Mouse (Mus musculus) spleen, postnatal 14 days (tissue): ENCODE results near the gene Tent5c.

Source experiments
- DNase-seq, 2 experiments: peaks; one replicate each; pipeline ENCODE4 v3.0.0; 2021 to 2022; ENCODE audit warnings: low spot score in 2 of 2

The Tent5c gene

DNA sequence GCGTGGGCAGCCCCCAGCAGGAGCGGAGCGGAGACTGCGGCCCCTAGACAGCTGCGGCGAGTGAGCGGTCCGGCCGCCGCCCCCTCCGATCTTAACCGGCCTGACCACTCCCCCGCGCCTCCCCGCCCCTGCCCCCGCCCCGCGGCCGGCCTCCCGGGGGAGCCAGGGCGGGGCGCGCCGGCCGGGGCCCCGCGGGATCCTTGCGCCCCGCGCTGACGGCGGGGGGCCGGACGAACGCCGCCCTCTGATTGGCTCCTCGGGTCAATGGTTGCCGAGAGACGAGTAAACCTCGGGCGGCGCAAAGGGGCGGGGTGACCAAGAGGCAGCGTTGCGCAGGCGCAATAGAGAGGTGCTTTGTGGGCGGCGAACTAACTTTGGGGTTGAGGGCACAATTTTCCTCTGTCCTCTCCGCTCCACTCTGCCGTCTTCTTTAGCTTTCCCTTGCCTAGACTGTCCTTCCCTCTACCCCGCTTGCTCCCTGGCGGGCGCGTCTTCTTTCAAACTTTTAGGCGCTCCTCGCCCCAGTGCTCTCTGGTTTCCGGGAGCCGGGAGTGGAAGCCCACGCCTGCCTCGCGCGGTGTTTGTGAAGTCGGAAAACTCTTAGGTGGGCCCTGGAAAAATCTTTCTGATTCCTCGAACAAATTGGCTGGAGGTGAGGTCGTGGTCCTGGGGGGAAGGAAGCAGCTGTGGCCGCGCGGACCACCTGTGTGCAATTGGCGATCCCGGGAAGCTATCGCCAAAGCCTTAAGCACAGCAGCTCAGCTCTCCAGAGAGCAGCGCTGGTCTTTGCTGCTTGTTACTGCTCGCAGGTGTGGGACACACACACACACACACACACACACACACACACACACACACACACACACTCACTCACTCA, at the start of gene Tent5c:
Gene Tent5c (minus strand): TSS at position 192 of the 877 bp plus-strand sequence.
- DNase-seq: peak; percentile 95

- DNase-seq: no peak
Observed at GRCm38 (mm10) chr3:100536686-100537085, 47.6 kb upstream of the Tent5c start.

DNA sequence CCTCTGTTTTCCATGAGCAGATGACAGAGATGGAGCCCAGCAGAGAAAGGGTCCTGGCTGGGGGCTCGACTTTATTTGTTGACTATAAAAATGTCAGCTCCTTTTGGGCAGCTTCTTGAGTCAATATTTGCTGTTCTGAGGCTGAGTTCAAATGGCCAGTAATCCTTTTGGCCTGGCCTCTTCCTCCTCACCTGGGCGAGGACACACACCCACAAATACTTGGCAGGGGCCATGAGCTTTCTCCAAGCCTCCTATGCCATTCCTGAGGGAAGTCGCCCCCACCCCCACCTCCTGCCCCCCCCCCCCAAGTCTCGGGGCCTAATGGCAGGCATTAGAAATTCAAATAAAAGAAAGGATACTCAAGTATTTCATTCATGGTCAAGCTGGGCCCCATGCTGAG, 46.8 kb upstream of the Tent5c start:
- DNase-seq: no peak

DNA sequence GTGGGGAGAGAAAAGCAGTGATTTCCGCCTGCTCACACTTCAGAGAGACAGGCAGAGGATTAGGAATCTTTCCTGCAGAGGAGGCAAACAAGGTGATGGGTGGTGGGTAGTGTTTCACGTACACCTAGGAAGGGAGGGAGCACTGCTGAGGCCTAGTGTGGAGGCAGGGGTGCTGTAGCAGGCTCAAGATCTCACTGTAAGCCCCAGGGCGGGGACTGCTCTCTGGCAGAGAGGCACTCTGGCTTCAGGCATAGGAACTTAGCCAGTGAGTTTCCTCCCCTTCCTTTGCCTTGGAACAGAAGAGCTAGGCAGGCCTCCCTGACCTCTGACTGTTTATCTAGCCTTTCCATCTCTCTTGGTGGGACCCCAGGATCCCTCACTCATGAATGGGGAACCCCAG, 46.2 kb upstream of the Tent5c start:
- no peak for DNase-seq

GRCm38 (mm10) chr3:100534394-100534793, 45.3 kb upstream of the Tent5c start:
- no peak for DNase-seq

- no peak for DNase-seq
Observed at GRCm38 (mm10) chr3:100533429-100533828, 44.3 kb upstream of the Tent5c start.

- DNase-seq: no peak
Observed at GRCm38 (mm10) chr3:100530919-100531318, 41.8 kb upstream of the Tent5c start.

- DNase-seq: no peak
Observed at GRCm38 (mm10) chr3:100530244-100530788, 41.2 kb upstream of the Tent5c start.

GRCm38 (mm10) chr3:100522671-100523070, 33.5 kb upstream of the Tent5c start:
- DNase-seq: no peak

DNA sequence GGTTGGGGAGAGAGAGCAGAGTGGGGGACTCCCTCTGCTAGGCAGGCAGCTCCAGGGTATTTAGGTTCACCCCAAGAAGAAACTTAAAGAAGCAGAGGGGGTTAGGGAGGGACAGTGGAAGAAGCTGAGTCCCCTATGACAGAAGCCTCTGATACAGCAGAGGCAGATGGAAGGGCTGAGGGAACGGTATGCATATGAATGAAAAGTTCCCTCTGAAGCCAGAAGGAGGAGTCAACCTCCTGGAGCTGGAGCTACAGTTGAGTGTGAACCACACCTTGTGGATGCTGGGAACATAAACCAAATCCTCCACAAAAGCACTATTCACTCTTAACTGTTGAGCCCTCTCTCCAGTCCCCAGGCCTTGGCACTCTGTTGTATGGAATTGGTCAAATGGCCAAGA, 32.5 kb upstream of the Tent5c start:
- DNase-seq: no peak

GRCm38 (mm10) chr3:100515754-100516141, 26.6 kb upstream of the Tent5c start:
- DNase-seq: no peak

DNA sequence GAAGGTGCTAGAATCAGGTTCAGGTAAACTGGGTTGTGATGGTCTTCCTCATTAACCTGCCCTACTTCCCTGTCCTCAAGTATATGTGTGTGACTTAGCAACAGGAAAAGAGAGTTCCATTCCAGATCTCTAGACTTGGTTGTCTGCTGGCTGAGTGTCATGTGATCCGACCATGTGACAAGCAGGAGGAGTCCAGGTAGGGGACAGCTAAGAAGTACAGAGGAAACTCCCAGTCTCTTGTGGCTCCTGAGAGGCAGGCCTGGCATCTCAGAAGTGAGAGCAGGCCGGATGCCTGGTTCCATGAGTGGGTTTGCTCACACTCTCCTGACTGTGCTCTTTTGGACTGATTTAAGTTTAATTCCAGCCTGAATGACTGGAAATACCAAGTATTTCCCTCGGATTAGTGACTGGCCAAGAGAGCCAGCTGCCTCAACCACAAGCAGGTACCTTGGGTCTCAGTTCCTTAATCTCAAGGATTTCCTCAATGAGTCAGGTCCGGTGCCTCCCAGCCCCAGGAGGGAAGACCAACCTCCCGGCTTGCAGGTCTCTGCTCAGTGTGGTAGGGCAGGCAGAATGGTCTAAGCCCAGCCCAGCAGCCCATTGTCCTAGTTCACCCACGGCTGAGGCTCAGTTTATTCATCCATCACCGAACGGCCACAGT, 26.1 kb upstream of the Tent5c start:
- DNase-seq: no peak

DNA sequence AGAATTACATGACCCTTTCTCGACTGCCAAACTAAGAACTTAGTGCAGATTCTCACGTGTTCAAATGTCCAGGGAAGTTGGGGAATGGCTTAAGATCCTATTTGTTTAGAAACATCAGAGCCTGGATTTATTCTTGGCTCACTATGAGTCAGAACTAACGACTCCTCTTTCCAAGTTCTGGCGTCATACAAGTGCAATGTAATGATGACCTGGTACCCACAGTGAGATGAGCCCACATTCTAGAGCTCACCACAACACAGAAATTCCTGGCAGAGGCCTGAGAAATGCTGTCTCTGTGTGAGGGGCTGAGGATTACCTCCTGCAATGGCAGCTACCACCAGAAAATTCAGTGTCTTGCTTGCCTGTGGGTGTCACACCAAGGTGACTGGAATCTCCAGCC, 18.1 kb upstream of the Tent5c start:
- DNase-seq: no peak

DNA sequence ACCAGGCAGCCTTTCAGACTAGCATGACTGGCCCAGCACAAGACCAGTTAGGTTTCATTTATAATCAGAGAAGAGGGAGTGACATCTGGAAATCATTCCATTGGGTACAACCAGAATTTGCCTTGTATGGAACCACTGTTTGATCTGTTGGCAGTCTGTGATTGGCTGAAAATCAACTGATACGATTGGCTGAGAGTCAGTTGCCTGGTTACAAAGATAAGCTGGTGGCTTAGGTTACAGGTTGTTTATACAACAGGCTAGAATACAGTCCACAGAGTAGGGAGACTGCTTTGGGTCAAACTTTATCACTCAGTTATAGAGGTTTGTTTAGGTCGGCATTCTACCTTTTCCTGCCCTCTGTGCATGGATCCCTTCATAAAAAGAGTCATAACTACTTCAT, 17.6 kb upstream of the Tent5c start:
- no peak for DNase-seq

DNA sequence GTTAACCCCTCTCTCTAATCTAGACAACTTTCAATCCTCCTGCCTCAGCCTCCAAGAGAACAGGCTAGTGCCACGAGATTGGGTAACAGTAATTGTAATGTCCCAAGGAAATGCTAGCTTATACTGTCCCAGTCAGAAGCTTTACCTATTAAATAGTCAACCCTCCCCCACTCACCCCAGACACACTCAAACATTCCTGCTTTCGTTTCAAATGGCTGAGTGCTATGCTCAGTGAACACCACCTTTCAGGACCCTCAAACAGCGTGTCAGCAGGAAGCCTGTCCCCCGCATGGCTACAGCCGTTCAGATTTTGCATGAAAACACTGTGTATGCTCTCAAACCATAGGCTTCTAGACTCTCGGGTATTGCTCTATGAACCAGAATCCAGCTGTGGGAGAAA, 14.8 kb upstream of the Tent5c start:
- DNase-seq: no peak

- no peak for DNase-seq
Observed at GRCm38 (mm10) chr3:100502516-100502915, 13.4 kb upstream of the Tent5c start.

DNA sequence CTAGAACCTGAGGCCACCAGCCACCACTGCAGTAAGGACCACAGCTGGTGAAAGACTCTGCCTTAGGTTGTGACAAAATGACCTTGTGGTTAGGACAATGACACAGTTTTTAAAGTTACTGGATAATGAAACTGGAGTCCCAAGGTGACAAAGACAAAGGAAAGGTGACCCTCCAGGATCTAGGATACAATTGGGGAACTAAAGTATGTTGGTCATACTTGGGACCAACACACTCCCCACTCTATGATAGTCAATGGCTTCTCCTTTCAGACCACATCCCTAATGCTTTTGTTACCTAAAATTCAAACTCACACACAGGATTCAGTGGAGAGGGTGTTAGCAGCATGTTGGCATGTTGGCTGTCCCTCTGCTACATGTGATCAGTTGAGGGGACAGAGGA, 12.8 kb upstream of the Tent5c start:
- no peak for DNase-seq

DNA sequence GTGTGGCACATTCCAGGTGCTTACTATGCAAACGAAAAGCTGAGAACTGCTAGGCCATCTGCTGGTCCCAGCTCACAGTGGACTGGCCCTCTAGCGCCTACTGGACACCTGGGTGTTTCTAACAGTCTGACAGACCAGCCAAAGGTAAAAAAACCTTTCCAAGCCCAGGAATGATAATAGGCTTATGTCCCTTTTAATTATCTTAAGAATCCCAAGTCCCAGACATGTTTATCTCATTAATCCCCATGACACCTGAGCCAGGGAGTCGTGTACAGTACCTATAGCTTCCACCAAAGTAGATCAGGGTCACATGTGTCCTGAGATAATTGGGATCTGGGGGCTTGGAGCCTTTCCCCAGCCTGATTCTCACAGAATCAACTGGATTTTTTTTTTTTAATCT, 7.0 kb upstream of the Tent5c start:
- no peak for DNase-seq

DNA sequence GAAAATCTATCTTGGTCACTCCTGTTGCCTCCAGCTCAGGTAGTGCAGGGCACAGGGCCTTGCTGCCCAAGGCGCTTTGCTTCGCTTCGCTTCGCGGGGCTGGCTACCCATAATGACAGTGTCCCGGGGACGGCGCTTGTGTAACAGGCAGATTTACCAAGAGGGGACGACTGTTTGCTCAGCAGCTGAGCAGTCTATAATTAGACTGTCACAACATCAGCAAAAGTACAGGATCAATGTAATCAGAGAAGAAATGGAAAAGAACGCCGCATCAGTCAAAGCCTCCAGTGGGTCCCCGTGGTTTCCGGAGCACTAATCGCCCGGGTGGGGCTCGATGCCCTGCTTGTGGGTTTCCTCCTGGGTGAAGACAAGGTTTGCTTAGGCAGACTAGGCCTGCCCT, 6.3 kb upstream of the Tent5c start:
- DNase-seq: no peak

GRCm38 (mm10) chr3:100494912-100495311, 5.8 kb upstream of the Tent5c start:
- no peak for DNase-seq

- no peak for DNase-seq
Observed at GRCm38 (mm10) chr3:100490010-100490300, 831 bp upstream of the Tent5c start.

- peak; percentile 47 for DNase-seq
Observed at GRCm38 (mm10) chr3:100488251-100489132, 632 bp downstream of the Tent5c start.
